Mouse (Mus musculus): ENCODE measurements around the gene Tbx4. TPM values are rescaled to one million over a fixed set of nuclear protein-coding genes. Genes with fewer than 3 reads are reported as not detected.

Tbx4 gene
- total and polyA plus RNA-seq, 3 experiments = 0.12 to 0.64 TPM; not detected in 1

DNA sequence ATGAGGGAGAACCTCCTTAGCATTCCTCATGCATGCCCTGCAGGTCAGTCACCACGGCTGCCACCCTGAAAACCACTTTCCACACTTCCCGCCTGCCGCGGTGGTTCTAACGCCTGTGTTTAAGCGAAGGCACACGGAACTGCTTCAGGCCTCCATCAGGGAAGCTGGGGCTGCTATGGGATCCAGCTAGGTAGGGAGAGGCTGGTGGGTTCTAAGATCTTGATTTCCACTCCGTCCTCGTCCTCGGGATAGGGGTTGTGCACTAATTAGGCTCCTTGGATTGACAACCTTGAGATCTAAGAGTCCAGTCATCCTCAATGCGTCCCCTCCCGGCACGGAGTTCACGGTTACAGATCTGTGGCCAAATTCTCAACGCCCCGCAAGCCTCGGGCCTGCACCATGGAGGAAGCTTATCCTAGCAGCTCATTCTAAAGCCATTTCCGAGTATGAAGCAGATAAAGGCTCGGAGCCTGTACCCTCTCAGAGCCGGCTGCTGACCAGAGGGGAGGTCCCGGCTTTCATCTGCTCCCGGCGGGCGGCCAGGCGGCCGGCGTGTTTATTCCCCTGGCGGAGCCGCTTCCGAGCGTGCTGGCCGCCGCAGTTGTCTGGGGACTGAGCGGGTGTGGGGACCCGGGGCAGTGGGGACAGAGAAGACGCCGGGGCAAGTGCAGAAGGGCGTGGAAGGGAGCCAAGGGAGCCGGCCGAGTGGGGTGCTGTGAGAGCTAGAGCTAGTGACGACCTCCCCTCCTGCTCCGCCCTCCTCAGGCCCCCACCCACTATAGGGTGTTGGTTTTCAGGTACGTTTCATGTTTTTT is 8.7 kb downstream of the Tbx4 start:
- Histone ChIP-seq H3K27me3 (ENCODE audit: control insufficient read depth in 1 of 2, insufficient read depth in 2 of 2, low read length in 2 of 2) (peaks cover 3 to 11% of the 10 kb centered on the region in 2 experiments; a peak in 3 of 4 replicates), H3K79me2 (ENCODE audit: control insufficient read depth, insufficient read depth, low read length, poor library complexity) (no peaks in the 10 kb centered on the region), H3K36me3 (ENCODE audit: control insufficient read depth in 1 of 2, insufficient read depth in 2 of 2, low read length in 2 of 2) (peaks cover 0 to 7% of the 10 kb centered on the region in 2 experiments; a peak in 1 of 4 replicates), H3K27ac (ENCODE audit: control insufficient read depth, low read depth, low read length) (no peak overlapping the region), H3K4me3 (ENCODE audit: control insufficient read depth in 1 of 2, insufficient read depth in 1 of 2, low read depth in 2 of 2, low read length in 2 of 2) (peak overlapping the region; percentile 59 to 62), H3K9ac (ENCODE audit: control insufficient read depth, low read depth, low read length, poor library complexity, severe bottlenecking) (peak overlapping the region; percentile 67), H3K9me3 (replicated peaks; ENCODE audit: insufficient read depth, low read length) (no peaks in the 10 kb centered on the region), H3K4me1 (ENCODE audit: control insufficient read depth in 1 of 2, insufficient read depth in 2 of 2, low read length in 2 of 2) (peaks cover 3 to 5% of the 10 kb centered on the region in 2 experiments; a peak in 3 of 4 replicates)
- peak; percentile 54 for DNase-seq (ENCODE audit: low read depth, low spot score)
- 0 out of 2 replicates have a peak, but pooled peaks have one; percentile 14 for TF ChIP-seq RCOR1 (IDR thresholded peaks at IDR 0.05; ENCODE audit: low read depth, low read length)
- TF ChIP-seq TBP (IDR thresholded peaks at IDR 0.05; ENCODE audit: low read depth, low read length) = no peak
- no peak for TF ChIP-seq USF2 (IDR thresholded peaks at IDR 0.05; ENCODE audit: borderline replicate concordance in 1 of 2, insufficient read depth in 1 of 2, low read depth in 1 of 2, low read length in 2 of 2)
- TF ChIP-seq RAD21 (IDR thresholded peaks at IDR 0.05; ENCODE audit: low read depth, low read length) = no peak

DNA sequence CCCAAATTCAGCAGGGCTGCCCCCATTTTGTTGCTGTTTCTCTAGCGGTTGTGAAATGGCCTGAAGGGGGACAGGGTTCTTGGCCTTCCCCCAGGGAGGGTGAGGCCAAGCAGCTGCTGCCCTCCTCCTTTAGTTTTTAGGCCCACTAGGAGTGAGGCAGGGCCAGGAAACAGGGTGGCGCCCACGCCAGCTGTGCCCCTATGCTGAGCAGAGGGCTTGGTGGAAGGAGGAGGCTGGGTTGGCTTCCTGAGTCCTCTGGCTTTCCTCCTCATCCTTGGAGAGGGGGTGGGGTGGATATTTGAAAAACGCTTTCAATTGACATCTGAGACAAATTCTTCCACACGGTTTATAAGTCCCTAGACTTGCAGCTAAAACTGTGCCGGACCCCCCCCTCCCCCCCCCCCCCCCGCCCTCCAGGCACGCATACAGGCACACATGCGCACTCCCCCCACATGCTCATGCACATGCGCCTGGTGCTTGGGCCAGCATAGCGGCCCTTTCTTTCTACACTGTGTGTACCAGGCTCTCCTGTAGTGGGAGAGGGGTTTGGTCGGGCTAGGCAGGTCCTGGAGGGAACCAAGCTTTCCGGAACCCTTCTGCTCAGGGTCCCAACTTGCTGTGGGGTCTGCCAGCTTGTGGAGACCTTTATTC is 10.2 kb downstream of the Tbx4 start:
- Histone ChIP-seq H3K27me3 (ENCODE audit: control insufficient read depth in 1 of 2, insufficient read depth in 2 of 2, low read length in 2 of 2) (peaks cover 7 to 11% of the 10 kb centered on the region in 2 experiments; a peak in 3 of 4 replicates), H3K27ac (ENCODE audit: control insufficient read depth, low read depth, low read length) (no peak overlapping the region), H3K9ac (ENCODE audit: control insufficient read depth, low read depth, low read length, poor library complexity, severe bottlenecking) (no peak overlapping the region), H3K79me2 (ENCODE audit: control insufficient read depth, insufficient read depth, low read length, poor library complexity) (no peaks in the 10 kb centered on the region), H3K4me1 (ENCODE audit: control insufficient read depth in 1 of 2, insufficient read depth in 2 of 2, low read length in 2 of 2) (peaks cover 3 to 5% of the 10 kb centered on the region in 2 experiments; a peak in 3 of 4 replicates), H3K9me3 (replicated peaks; ENCODE audit: insufficient read depth, low read length) (no peaks in the 10 kb centered on the region), H3K36me3 (ENCODE audit: control insufficient read depth in 1 of 2, insufficient read depth in 2 of 2, low read length in 2 of 2) (peaks cover 0 to 7% of the 10 kb centered on the region in 2 experiments; a peak in 1 of 4 replicates), H3K4me3 (ENCODE audit: control insufficient read depth in 1 of 2, insufficient read depth in 1 of 2, low read depth in 2 of 2, low read length in 2 of 2) (no peak overlapping the region)
- TF ChIP-seq ZNF384 (IDR thresholded peaks at IDR 0.05; ENCODE audit: low read depth, low read length) (no peak), E2F4 (IDR thresholded peaks at IDR 0.05; ENCODE audit: borderline replicate concordance, low read depth, low read length) (no peak), TCF12 (IDR thresholded peaks at IDR 0.05; ENCODE audit: low read depth, low read length) (no peak), ZC3H11A (IDR thresholded peaks at IDR 0.05; ENCODE audit: low read depth, low read length) (no peak), POLR2A (IDR thresholded peaks at IDR 0.05; ENCODE audit: control insufficient read depth in 1 of 2, insufficient read depth in 1 of 2, low read depth in 1 of 2, low read length in 2 of 2, poor library complexity in 1 of 2) (no peak), BHLHE40 (IDR thresholded peaks at IDR 0.05; ENCODE audit: borderline replicate concordance, low read depth, low read length) (no peak), MYC (IDR thresholded peaks at IDR 0.05; ENCODE audit: low read depth, low read length) (no peak), ETS1 (IDR thresholded peaks at IDR 0.05; ENCODE audit: low read depth, low read length) (no peak), ELF1 (IDR thresholded peaks at IDR 0.05; ENCODE audit: low read depth, low read length) (no peak), MAZ (IDR thresholded peaks at IDR 0.05; ENCODE audit: low read depth, low read length) (no peak), GABPA (IDR thresholded peaks at IDR 0.05; ENCODE audit: low read depth, low read length) (no peak), EP300 (IDR thresholded peaks at IDR 0.05; ENCODE audit: low read depth in 1 of 2, low read length in 2 of 2) (no peak), SMC3 (IDR thresholded peaks at IDR 0.05; ENCODE audit: low read depth, low read length) (no peak), MXI1 (IDR thresholded peaks at IDR 0.05; ENCODE audit: low read depth, low read length) (no peak), ZMIZ1 (IDR thresholded peaks at IDR 0.05; ENCODE audit: low read depth, low read length) (no peak), CHD2 (IDR thresholded peaks at IDR 0.05; ENCODE audit: low read length) (no peak), KAT2A (conservative IDR thresholded peaks at IDR 0.05; ENCODE audit: low read depth, low read length) (no peak), MEF2A (IDR thresholded peaks at IDR 0.05; ENCODE audit: extremely low read depth, insufficient replicate concordance, low read depth, low read length, poor library complexity, severe bottlenecking) (no peak), MAX (IDR thresholded peaks at IDR 0.05; ENCODE audit: low read length) (no peak), SIN3A (IDR thresholded peaks at IDR 0.05; ENCODE audit: low read length) (no peak)
- DNase-seq (ENCODE audit: low read depth, low spot score) = no peak

Data from MEL (cell line).